In the genomic region with DNA sequence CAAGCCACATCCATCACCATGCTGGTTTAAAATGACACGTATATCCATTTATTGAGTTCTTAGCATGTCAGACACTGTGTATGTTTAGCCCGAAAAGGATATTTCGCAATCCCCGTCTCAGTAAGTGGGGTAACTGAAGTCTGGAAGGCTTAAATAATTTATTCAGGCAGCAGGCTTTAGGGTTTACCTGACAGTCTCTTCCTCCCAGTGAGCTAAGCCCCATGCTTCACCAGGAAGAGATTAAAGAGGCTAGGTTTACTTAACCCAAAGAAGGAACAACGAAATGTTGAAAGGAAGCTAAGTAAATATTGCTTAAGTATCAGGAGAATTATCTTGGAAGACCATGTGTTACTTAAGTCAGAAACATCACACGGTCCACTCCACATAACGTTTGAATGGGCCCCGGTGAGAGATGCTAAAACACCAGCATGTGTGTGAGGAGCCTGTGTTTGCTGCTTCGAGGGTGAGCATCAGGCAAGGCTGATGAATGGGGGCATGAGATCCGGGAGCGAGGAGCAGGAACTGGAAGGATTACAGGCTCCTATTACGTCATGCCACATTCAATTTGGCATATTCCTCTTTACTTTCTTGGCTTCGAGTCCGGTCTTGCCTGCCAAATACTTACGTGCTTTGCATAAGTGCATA, we compare ENCODE assay signal across 8 mouse cellular contexts.
DNase-seq lines count a peak whose midpoint lies in the region; ATAC-seq lines count a peak whose summit lies in the region.

No protein-coding gene starts in this region.

- peak overlapping the region; percentile 67 for H3K4me2 ChIP-seq in heart, embryonic 12.5 days

- no peak for ATAC-seq in heart, embryonic 12.5 days (ENCODE audit: insufficient number of reproducible peaks, low FRiP score)
- ATAC-seq in common myeloid progenitor, adult 5-6 weeks (replicated peaks; ENCODE audit: low read depth, poor library complexity, severe bottlenecking), result peak; percentile 53

- H3K4me3 ChIP-seq in heart, embryonic 12.5 days, result peak overlapping the region; percentile 41; the same call in 1 of the 2 replicates
- H3K4me3 ChIP-seq in hindbrain, embryonic 10.5 days, result peak overlapping the region; percentile 44

- H3K27ac ChIP-seq in heart, embryonic 12.5 days (ENCODE audit: poor library complexity, severe bottlenecking), result no peak overlapping the region
- H3K27ac ChIP-seq in hindbrain, embryonic 10.5 days, result peak overlapping the region; percentile 74

- no peak for DNase-seq in heart, adult 8-10 months (ENCODE audit: low spot score)
- no peak for DNase-seq in hindbrain, embryonic 10.5 days (ENCODE audit: low spot score)
- DNase-seq in mesoderm, embryonic 11.5 days (ENCODE audit: low read depth, low spot score), result peak; percentile 39
- no peak for DNase-seq in spleen, postnatal 4 days (ENCODE audit: low spot score in 2 of 2)
- no peak for DNase-seq in adrenal gland, adult 8-10 months
- DNase-seq in cerebellum, adult 11-12 months, result no peak

- no peaks in the 10 kb centered on the region for H3K36me3 ChIP-seq in heart, embryonic 12.5 days
- no peaks in the 10 kb centered on the region for H3K36me3 ChIP-seq in hindbrain, embryonic 10.5 days

- H3K9me3 ChIP-seq in heart, embryonic 12.5 days (replicated peaks), result no peaks in the 10 kb centered on the region
- H3K9me3 ChIP-seq in hindbrain, embryonic 10.5 days, result no peaks in the 10 kb centered on the region

- H3K27me3 ChIP-seq in heart, embryonic 12.5 days (replicated peaks), result no peaks in the 10 kb centered on the region
- H3K27me3 ChIP-seq in hindbrain, embryonic 10.5 days (ENCODE audit: insufficient read depth, poor library complexity, severe bottlenecking), result peaks cover 10% of the 10 kb centered on the region

- H3K9ac ChIP-seq in heart, embryonic 12.5 days, result no peak overlapping the region

- 21% methylated on average over 15 of the region's 15 CpGs for WGBS in heart, embryonic 12.5 days
- WGBS in hindbrain, embryonic 10.5 days, result 28% methylated on average over 15 of the region's 15 CpGs

- H3K4me1 ChIP-seq in heart, embryonic 12.5 days (replicated peaks), result peaks cover 4% of the 10 kb centered on the region; the same call in 1 of the 2 replicates
- peaks cover 18% of the 10 kb centered on the region for H3K4me1 ChIP-seq in hindbrain, embryonic 10.5 days (replicated peaks)
